Mouse (Mus musculus): ENCODE measurements around the gene Gm20219.

The Gm20219 gene

DNA sequence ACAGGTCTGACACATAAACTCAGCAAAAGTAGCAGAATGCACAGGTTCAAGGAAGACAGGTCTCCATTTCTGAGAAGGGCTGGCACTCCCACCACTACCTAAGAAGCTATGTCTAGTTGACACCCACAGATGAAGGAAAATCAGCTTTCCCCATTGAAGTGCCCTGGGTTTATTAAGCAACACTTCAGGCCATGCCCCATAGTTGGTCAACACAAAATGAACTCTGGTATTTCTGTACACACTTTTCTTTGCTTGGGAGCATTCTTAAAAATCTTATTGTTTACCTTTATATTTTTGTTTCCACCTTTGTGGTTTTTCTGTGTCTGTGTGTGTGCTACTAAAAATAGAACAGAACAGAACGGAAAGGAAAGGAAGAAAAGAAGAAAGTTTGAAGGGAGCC, 5.9 kb upstream of the Gm20219 start:
- in situ Hi-C loops (cut with MboI; ENCODE audit: low pct_unique_long_range_greater_than_20kb in 1 of 2, low sequenced_read_pairs in 2 of 2, unreplicated experiment in 1 of 2): no loop called here

DNA sequence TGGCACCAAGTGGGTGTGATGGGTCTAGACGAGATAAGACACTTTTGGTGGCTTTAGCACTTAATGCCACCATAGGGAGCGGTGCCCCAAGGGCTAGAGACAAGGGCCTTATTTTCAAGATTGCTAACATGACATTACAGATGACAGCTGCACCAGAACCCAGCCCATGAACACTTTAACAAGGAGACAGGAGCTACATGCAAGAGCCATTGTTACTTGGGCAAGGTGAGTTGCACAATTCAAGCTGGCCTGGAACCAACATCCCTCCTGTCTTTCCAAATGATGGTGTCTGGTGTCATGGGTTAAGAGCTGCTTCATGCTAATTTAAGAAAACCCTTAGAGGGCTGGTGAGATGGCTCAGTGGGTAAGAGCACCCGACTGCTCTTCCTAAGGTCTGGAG, 5.2 kb upstream of the Gm20219 start:
- in situ Hi-C loops (cut with MboI; ENCODE audit: low pct_unique_long_range_greater_than_20kb in 1 of 2, low sequenced_read_pairs in 2 of 2, unreplicated experiment in 1 of 2): no loop called here

DNA sequence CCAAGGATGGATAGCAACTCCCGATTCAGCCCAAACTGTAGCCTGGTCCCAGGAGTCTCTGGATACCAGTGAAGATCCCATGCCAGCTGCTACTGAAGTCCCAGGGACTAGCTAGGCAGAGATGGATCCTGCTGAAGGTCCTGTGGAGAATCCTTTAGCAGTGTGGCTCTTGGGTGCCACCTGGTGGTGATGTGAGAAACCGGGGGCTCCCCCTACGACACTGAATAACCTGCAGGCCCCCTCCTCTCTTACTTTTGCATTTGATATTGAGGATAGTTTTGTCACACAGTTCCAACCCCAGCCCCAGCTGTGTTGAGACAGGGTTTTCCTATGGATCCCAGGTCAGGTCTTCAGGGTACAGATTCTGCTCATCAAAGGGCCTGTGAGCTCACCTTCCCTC, 4.3 kb upstream of the Gm20219 start:
- in situ Hi-C loops (cut with MboI; ENCODE audit: low pct_unique_long_range_greater_than_20kb in 1 of 2, low sequenced_read_pairs in 2 of 2, unreplicated experiment in 1 of 2): no loop called here

DNA sequence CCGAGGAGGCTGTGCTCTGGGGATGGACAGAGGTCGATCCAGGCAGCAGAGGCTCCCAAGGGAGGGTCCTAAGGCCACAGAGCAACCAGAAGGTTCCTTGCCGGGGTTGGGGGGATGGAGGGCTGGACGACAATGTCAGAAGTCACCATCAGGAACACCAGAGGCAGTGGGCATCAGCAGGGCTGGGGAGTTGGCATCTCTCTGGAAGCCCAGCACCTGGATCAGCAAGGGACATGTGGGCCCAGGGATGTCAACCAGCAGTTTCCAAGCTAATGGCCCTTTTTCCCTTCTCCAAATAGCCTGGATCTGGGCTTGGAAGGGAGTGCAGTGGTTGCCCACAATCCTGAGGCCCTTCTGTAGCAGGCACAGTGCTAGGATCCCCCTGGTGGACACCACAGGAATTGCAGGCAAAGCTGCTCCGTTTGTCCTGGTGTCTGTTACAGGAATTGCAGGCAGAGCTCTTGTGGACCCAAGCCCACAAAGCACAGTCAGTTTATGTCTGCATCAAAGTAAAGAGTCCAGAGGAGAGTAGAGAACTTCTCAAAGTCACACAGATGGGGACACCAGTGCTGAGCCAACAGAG, 1.3 kb downstream of the Gm20219 start:
- in situ Hi-C loops (cut with MboI; ENCODE audit: low pct_unique_long_range_greater_than_20kb in 1 of 2, low sequenced_read_pairs in 2 of 2, unreplicated experiment in 1 of 2): loop anchor here in 1 of 2 experiments (5.0 kb wide), 1 partner anchor 196 kb away; no protein-coding TSS in a partner anchor

DNA sequence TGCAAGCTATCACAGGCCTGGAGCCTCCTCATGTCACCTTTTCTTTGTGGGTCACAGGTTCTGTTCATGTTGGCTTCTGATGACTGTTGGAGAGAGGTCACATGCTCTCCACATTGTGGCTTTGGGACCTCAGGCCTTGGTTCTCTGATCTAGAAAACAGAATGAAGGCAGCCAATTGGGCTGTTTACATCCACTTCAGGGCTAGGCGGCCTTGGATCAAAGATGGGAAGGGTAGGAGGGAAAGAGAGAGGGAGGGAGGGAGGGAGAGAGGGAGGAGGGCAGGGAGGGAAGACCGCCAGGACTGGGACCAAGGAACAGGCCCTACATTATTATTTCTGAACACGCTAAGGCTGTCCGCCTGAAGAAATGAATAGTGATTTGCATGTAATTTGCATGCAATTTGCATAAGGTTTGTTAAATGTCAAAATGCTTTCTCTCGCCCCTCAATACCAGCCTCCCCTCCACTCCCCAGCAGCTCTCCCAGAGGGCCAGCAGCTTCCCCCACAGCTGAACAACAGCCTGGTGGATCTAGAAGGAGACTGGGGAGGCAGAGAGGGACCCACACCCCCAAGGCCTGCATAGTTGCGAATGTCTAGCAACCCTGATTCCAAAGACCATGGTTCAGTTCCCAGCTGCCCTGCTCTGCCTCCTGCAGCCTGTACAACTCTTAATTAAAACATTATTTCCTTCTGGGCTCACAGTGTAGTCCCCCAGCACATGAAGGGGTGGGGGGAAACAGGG, 2.2 kb downstream of the Gm20219 start:
- in situ Hi-C loops (cut with MboI; ENCODE audit: low pct_unique_long_range_greater_than_20kb in 1 of 2, low sequenced_read_pairs in 2 of 2, unreplicated experiment in 1 of 2): loop anchor here in 1 of 2 experiments (5.0 kb wide), 1 partner anchor 195 kb away; no protein-coding TSS in a partner anchor

DNA sequence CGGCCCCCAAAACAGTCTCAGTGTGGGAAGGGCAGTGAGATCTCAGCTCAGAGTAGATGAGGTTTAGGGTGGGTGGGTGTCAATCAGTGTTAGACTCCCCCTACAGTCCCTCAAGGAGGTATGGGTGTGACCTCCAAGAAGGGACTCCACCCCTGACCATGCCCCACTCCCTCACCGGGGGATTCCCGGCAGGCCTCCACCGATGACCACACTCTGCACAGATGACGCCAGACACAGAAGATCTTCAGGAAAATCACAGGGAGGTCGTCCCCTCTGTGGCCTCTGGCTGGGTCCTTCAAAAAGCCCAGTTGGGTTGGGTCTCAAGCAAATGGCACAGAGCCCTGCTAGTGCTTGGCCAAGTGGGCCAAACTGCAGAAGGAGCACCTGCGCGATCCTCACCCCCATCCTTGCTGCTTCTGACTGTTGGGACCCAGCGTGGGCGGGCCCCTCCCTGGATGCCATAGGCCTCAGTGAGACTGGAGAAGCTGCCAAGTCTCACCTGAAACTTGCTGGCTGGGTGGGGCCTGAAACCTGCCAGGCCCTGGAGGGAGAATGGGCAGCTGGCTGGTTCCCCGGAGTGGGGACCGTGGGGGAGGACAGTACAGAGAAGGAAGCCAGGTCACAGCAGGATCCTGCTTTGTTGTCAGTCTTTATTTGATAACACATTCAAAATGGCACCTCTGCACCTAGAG, 3.3 kb downstream of the Gm20219 start:
- in situ Hi-C loops (cut with MboI; ENCODE audit: low pct_unique_long_range_greater_than_20kb in 1 of 2, low sequenced_read_pairs in 2 of 2, unreplicated experiment in 1 of 2): loop anchor here in 1 of 2 experiments (5.0 kb wide), 1 partner anchor 194 kb away; no protein-coding TSS in a partner anchor

DNA sequence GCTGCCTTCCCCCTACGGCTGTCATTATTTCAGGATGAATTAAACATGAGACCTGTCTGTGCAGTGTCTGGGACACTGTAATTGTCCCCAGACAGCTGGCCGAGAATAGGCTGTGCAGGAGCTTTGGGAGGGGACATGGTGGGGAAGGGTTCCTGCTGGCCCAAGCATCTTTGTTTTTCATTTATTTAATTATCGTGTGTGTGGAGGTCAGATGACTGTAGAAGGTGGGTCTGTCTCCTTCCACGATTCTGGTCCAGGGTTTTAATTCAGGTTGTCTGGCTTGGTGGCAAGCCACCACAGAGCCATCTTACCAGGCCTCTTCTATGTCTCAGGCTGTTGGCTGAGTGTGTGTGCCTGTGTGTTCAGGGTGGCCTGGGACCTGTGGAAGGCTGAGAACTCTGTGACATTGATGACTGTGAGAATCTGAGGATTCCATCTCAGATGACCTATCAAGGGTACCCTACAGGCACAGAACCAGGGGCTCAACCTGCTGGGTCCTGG, 5.5 kb downstream of the Gm20219 start:
- in situ Hi-C loops (cut with MboI; ENCODE audit: low pct_unique_long_range_greater_than_20kb in 1 of 2, low sequenced_read_pairs in 2 of 2, unreplicated experiment in 1 of 2): loop anchor here in 1 of 2 experiments (10.0 kb wide), 1 partner anchor 194 kb away; no protein-coding TSS in a partner anchor

DNA sequence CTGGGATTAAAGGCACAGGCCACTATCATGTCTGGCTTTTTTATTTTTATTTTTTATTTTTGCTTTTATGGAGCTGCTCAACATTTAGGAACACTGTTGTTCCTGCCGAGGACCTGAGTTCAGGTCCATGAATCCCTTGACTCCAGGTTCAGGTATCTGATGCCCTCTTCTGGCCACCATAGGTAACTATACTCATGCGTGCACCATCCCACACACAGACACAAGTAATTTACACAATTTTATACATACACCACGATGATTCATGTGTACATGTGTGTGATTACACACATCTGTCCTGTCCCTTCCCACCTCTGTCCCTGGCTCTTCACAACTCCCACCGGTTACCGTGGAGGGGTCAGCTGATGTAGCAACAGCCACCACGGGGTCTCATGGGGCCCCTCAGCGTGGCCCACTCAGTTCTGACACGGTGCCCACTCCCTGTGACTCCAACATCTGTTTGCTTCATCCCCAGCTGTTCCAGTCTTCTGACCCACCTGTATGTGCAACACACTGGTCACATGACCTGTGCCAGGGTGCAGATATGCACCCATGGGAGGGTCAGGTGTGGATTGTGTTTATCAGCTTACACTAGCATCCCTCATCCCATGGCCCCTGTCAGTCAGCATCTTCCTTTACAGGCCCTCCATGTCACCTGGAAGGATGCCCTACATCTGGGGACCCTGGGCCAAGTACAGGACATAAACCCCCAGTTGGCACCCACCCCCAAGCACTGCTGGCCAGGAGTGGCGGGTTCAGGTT, 6.2 kb downstream of the Gm20219 start:
- in situ Hi-C loops (cut with MboI; ENCODE audit: low pct_unique_long_range_greater_than_20kb in 1 of 2, low sequenced_read_pairs in 2 of 2, unreplicated experiment in 1 of 2): loop anchor here in 1 of 2 experiments (10.0 kb wide), 1 partner anchor 193 kb away; no protein-coding TSS in a partner anchor

DNA sequence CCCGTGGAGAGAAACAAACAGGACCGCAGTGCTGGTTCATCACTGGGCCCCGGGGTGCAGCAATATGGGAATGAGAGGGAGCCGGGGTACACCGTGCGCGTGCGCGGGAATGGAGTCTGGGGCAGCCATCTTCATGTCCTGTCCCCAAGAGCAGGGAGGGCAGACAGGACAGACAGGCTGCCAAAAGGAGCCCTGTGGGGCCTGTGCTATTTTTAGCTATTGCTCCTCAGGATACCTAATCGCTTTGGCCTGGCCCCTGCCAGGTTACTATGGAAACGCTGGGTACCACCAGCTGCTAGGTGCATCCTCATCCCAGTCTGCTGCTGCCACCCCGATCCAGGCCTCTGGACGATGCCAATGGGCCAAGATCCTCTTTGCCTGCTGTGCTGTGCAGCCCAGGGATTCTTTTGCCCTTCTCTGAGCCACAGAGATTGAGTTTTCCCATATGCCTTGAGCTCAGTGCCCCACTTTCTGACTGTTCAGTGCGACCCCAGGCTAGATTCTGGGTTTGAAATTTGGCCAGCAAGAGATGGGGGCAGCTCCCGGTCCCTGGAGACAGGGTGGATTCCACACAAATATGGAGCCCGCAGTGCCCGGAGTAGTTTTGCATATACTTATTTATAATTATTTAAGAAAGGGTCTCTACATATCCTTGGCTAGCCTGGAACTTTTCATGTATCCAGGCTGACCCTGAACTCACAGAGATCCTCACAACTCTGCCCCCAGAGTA, 6.9 kb downstream of the Gm20219 start:
- in situ Hi-C loops (cut with MboI; ENCODE audit: low pct_unique_long_range_greater_than_20kb in 1 of 2, low sequenced_read_pairs in 2 of 2, unreplicated experiment in 1 of 2): loop anchor here in 1 of 2 experiments (10.0 kb wide), 1 partner anchor 192 kb away; no protein-coding TSS in a partner anchor

DNA sequence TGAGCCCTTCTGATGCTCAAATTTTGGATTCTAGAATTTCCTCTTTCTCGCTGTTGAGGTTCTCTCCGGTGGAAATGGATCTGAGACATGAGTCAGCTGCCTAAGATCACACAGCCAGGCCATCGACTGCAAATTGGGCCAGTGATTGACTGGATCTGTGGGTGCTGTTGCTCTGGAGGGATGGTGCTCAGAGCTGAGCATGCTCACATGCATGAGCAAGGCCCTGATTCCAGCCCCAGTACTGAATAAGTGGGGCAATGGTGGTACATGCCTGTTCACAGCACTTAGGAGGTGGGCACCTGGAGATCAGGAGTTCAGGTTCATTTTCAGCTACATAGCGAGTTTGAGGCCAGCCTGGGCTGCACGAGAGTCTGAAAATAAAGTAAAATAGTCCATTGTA, 7.6 kb downstream of the Gm20219 start:
- in situ Hi-C loops (cut with MboI; ENCODE audit: low pct_unique_long_range_greater_than_20kb in 1 of 2, low sequenced_read_pairs in 2 of 2, unreplicated experiment in 1 of 2): loop anchor here in 1 of 2 experiments (10.0 kb wide), 1 partner anchor 192 kb away; no protein-coding TSS in a partner anchor

DNA sequence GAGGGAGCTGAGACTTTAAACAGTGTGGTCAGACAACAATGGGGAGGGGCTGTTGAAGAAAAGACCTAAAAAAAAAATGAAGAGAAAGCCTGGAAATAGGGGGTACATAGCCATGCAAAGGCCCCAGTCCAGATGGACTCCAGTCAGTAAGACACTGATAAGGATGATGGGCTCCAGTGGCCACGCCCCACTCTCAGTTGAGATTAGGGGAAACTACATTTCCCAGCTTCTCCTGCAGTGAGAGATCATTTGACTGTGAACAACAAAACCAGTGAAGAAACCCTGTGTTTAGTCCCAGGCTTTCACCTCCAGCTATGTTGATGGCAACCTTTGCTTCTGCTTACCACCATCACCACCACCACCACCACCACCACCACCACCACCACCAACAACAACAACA, 8.2 kb downstream of the Gm20219 start:
- in situ Hi-C loops (cut with MboI; ENCODE audit: low pct_unique_long_range_greater_than_20kb in 1 of 2, low sequenced_read_pairs in 2 of 2, unreplicated experiment in 1 of 2): loop anchor here in 1 of 2 experiments (10.0 kb wide), 1 partner anchor 191 kb away; no protein-coding TSS in a partner anchor

DNA sequence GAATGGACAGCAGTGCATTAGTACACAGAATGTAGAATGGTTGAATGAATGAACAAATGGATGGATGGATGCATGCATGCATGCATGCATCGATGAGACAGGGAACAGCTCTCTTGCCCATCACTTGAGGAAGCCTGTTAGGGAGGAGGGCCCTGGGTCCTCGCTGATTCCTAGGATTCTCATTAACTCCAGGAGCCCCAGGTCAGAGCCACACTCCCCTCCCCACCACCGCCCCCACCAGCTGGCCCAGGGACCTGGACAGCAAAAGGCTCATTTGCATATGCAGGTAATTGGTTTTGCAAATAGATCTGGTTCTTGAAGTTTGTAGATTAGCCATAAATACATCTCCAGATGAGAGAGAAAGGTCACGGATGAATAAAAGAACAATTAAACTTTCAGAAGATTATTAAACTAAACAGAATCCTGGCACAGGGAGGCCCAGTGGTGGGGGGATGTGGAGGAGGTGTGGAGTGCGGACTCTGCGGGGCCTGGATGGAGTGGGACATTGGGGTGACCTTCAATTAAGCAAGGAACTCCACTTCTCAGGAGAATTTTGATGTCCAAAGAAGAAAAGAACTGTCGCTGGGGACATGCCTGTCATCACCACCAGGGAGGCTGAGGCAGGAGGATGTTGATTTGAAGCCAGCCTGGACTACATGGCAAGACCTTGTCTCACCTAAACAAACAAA, 9.3 kb downstream of the Gm20219 start:
- in situ Hi-C loops (cut with MboI; ENCODE audit: low pct_unique_long_range_greater_than_20kb in 1 of 2, low sequenced_read_pairs in 2 of 2, unreplicated experiment in 1 of 2): loop anchor here in 1 of 2 experiments (10.0 kb wide), 1 partner anchor 190 kb away; no protein-coding TSS in a partner anchor

DNA sequence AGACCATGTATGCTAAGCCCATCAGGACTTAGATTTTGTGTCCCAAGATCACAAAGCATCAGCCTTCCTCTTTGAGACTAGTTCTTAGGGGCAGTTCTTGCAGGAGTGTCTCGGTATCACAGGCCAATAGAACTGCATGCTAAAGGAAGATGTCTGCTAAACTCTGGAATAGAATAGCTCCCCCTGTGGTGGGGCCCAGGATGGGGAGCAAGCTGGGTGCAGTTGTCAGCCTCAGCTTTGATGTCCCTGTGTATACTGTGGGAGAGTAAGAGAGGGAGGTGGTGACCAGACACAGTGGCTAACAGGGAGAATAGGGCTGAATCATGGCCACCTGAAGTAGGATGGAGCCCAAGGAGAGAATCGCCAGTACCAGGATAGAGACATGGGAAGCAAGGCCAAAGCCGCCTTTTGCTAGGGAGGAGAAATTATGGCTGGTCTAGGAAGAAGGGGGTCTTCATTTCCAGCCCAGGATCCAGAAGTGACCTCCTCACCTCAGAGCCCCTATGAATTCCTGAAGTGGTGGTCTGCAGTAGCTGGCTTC, 10.4 kb downstream of the Gm20219 start:
- in situ Hi-C loops (cut with MboI; ENCODE audit: low pct_unique_long_range_greater_than_20kb in 1 of 2, low sequenced_read_pairs in 2 of 2, unreplicated experiment in 1 of 2): loop anchor here in 1 of 2 experiments (10.0 kb wide), 1 partner anchor 189 kb away; no protein-coding TSS in a partner anchor

DNA sequence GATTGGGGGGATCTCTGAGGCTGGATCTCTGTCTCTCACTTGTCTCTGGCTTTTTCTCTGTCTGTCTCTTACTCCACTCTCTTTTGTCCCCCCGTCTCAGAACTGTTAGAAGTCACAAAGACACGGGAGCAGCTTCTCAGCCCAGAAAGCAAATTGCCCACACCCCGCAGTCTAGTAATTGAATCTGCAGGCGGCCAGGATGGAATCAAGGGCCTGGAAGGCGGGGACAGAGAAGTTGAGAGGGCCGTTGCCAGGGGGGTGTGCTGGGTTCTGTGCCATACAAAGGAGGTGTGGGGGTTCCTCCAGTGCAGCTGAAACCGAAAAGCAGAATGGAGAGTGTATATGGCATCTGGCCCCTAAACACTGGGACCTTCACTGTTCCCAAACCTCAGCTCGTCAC, 11.5 kb downstream of the Gm20219 start:
- in situ Hi-C loops (cut with MboI; ENCODE audit: low pct_unique_long_range_greater_than_20kb in 1 of 2, low sequenced_read_pairs in 2 of 2, unreplicated experiment in 1 of 2): loop anchor here in 1 of 2 experiments (10.0 kb wide), 1 partner anchor 188 kb away; no protein-coding TSS in a partner anchor

DNA sequence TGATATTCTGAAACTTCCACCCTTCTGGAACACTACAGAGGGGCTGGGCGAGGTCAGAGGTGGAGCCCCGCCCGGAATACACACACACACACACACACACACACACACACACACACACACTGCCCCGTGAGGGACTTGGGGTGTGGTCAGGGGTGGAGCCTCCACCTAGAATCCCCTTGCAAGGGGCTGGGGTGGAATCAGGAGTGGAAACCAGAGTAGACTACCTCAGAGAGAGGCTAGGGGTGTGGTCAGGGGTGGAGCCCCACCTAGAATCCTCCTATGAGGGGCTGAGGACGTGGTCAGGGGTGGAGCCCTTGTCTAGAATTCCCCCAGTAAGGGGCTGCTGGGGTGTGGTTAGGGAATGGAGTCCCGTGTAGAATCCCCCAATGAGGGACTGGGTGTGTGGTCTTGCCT, 13.6 kb downstream of the Gm20219 start:
- in situ Hi-C loops (cut with MboI; ENCODE audit: low pct_unique_long_range_greater_than_20kb in 1 of 2, low sequenced_read_pairs in 2 of 2, unreplicated experiment in 1 of 2): loop anchor here in 1 of 2 experiments (10.0 kb wide), 1 partner anchor 186 kb away; no protein-coding TSS in a partner anchor

DNA sequence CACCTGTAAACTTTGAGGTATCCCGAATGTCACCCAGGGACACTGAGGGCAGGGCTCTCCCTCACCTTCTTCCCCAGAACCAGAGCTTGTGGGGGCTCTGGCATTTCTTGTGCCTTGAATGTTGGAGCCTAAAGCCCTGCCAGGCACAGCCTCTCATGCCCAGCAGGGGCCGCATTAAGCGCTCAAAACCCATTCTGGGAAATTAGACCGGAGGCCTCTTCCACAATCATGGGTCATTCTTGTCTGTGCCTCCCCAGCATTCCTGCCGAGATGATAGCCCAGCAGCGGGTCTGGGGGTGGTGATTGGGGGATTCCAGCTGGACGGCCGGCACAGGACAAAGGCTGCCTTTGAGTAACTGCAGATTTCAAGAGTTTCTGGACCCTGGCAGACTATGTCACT, 16.3 kb downstream of the Gm20219 start:
- in situ Hi-C loops (cut with MboI; ENCODE audit: low pct_unique_long_range_greater_than_20kb in 1 of 2, low sequenced_read_pairs in 2 of 2, unreplicated experiment in 1 of 2): no loop called here
